Mouse (Mus musculus) neural tube, embryonic 12.5 days (tissue): ENCODE measurements at regions not wholly inside any gene's neighbourhood (a gene's known extent, or its start where the extent isn't known, plus 50 kb on each side); places are given as distances from the start of the nearest gene placed in this dataset.

Experiments
- ATAC-seq: fragments of 200-750 bp; cut with Nextera tagmentation; 2 replicates; pipeline ENCODE4 v1.8.0; 2017; ENCODE audit warnings: low read depth, mild to moderate bottlenecking, moderate TSS enrichment, moderate library complexity; ENCODE audit not compliant: low FRiP score
- H3K27ac ChIP-seq: fragments of 300-500 bp; sonication (generic); 2 replicates; pipeline ENCODE4 v1.5.1; 2016
- H3K27me3 ChIP-seq: fragments of 300-500 bp; sonication (generic); replicated peaks from 2 replicates; pipeline ENCODE4 v1.6.1; 2016; ENCODE audit warnings: mild to moderate bottlenecking
- H3K36me3 ChIP-seq: fragments of 300-500 bp; sonication (generic); 2 replicates; pipeline ENCODE4 v1.6.1; 2016; ENCODE audit warnings: mild to moderate bottlenecking
- H3K4me1 ChIP-seq: fragments of 300-500 bp; sonication (generic); 2 replicates; pipeline ENCODE4 v1.6.1; 2016
- H3K4me2 ChIP-seq: fragments of 300-500 bp; sonication (generic); replicated peaks from 2 replicates; pipeline ENCODE4 v1.6.1; 2016; ENCODE audit warnings: mild to moderate bottlenecking
- H3K4me3 ChIP-seq: fragments of 300-500 bp; sonication (generic); 2 replicates; pipeline ENCODE4 v1.5.1; 2016
- H3K9ac ChIP-seq: fragments of 300-500 bp; sonication (generic); 2 replicates; pipeline ENCODE4 v1.6.1; 2016; ENCODE audit warnings: mild to moderate bottlenecking
- H3K9me3 ChIP-seq: fragments of 300-500 bp; sonication (generic); 2 replicates; pipeline ENCODE4 v1.6.1; 2016; ENCODE audit warnings: mild to moderate bottlenecking
- WGBS: fragments of 180-500 bp; shearing (Covaris S2); methylation state at CpG from one replicate; pipeline ENCODE4 v1.1.7; 2016; 5-methylcytosine and 5-hydroxymethylcytosine counted together

GRCm38 (mm10) chr8:128218886-128219285 lies 139.5 kb upstream of the Nrp1 start:
- WGBS: 90% methylated on average over 2 of the region's 2 CpGs
- no peak overlapping the region for H3K9ac ChIP-seq
- no peak overlapping the region for H3K4me2 ChIP-seq
- H3K4me3 ChIP-seq: no peak overlapping the region
- no peaks in the 10 kb centered on the region for H3K4me1 ChIP-seq
- no peak for ATAC-seq
- H3K27ac ChIP-seq: no peak overlapping the region
- H3K9me3 ChIP-seq: no peaks in the 10 kb centered on the region
- H3K36me3 ChIP-seq: no peaks in the 10 kb centered on the region
- H3K27me3 ChIP-seq: no peaks in the 10 kb centered on the region

- no peaks in the 10 kb centered on the region for H3K4me1 ChIP-seq
These were observed 138.9 kb upstream of the Nrp1 start for GRCm38 (mm10) chr8:128219539-128219938.

GRCm38 (mm10) chr8:128223092-128223491 lies 135.3 kb upstream of the Nrp1 start:
- Histone ChIP-seq H3K4me3 (no peak overlapping the region), H3K9me3 (no peaks in the 10 kb centered on the region), H3K27ac (no peak overlapping the region), H3K36me3 (no peaks in the 10 kb centered on the region), H3K9ac (no peak overlapping the region), H3K27me3 (no peaks in the 10 kb centered on the region), H3K4me1 (no peaks in the 10 kb centered on the region), H3K4me2 (no peak overlapping the region)
- 86% methylated on average over 1 of the region's 1 CpGs for WGBS
- no peak for ATAC-seq

More at GRCm38 (mm10) chr8:128219539-128219938, 138.9 kb upstream of the Nrp1 start:
- H3K9ac ChIP-seq: no peak overlapping the region
- H3K27ac ChIP-seq: no peak overlapping the region
- no peaks in the 10 kb centered on the region for H3K27me3 ChIP-seq
- H3K9me3 ChIP-seq: no peaks in the 10 kb centered on the region
- no peak for ATAC-seq
- no peak overlapping the region for H3K4me3 ChIP-seq
- no peak overlapping the region for H3K4me2 ChIP-seq
- H3K36me3 ChIP-seq: no peaks in the 10 kb centered on the region

GRCm38 (mm10) chr8:128223522-128223921 lies 134.9 kb upstream of the Nrp1 start:
- Histone ChIP-seq H3K27me3 (no peaks in the 10 kb centered on the region), H3K4me1 (no peaks in the 10 kb centered on the region), H3K4me2 (no peak overlapping the region), H3K36me3 (no peaks in the 10 kb centered on the region), H3K27ac (no peak overlapping the region), H3K9ac (no peak overlapping the region), H3K4me3 (no peak overlapping the region), H3K9me3 (no peaks in the 10 kb centered on the region)
- ATAC-seq: no peak

GRCm38 (mm10) chr8:128225123-128225522 lies 133.3 kb upstream of the Nrp1 start:
- Histone ChIP-seq H3K4me1 (no peaks in the 10 kb centered on the region), H3K4me2 (no peak overlapping the region), H3K36me3 (no peaks in the 10 kb centered on the region), H3K27me3 (no peaks in the 10 kb centered on the region), H3K9ac (no peak overlapping the region), H3K27ac (no peak overlapping the region), H3K4me3 (no peak overlapping the region), H3K9me3 (no peaks in the 10 kb centered on the region)
- ATAC-seq: no peak
- WGBS: 98% methylated on average over 2 of the region's 2 CpGs

GRCm38 (mm10) chr8:128235071-128235470 lies 123.3 kb upstream of the Nrp1 start:
- no peak for ATAC-seq
- no peak overlapping the region for H3K4me2 ChIP-seq
- H3K9me3 ChIP-seq: no peaks in the 10 kb centered on the region
- H3K9ac ChIP-seq: no peak overlapping the region
- no peaks in the 10 kb centered on the region for H3K27me3 ChIP-seq
- H3K4me3 ChIP-seq: no peak overlapping the region
- H3K27ac ChIP-seq: no peak overlapping the region
- no peaks in the 10 kb centered on the region for H3K4me1 ChIP-seq
- H3K36me3 ChIP-seq: no peaks in the 10 kb centered on the region
- 66% methylated on average over 11 of the region's 11 CpGs for whole genome bisulfite sequencing

- H3K36me3 ChIP-seq: no peaks in the 10 kb centered on the region
- 74% methylated on average over 5 of the region's 5 CpGs for WGBS
- H3K27me3 ChIP-seq: no peaks in the 10 kb centered on the region
- H3K9ac ChIP-seq: no peak overlapping the region
- no peak for ATAC-seq
- no peaks in the 10 kb centered on the region for H3K9me3 ChIP-seq
- no peak overlapping the region for H3K27ac ChIP-seq
- H3K4me2 ChIP-seq: no peak overlapping the region
- no peaks in the 10 kb centered on the region for H3K4me1 ChIP-seq
- no peak overlapping the region for H3K4me3 ChIP-seq
These were observed 122.9 kb upstream of the Nrp1 start for GRCm38 (mm10) chr8:128235527-128235926.

GRCm38 (mm10) chr8:128236097-128236496 lies 122.3 kb upstream of the Nrp1 start:
- Histone ChIP-seq H3K9me3 (no peaks in the 10 kb centered on the region), H3K4me2 (no peak overlapping the region), H3K27ac (no peak overlapping the region), H3K36me3 (no peaks in the 10 kb centered on the region), H3K4me3 (no peak overlapping the region), H3K27me3 (no peaks in the 10 kb centered on the region), H3K9ac (no peak overlapping the region), H3K4me1 (no peaks in the 10 kb centered on the region)
- ATAC-seq: no peak
- 78% methylated on average over 2 of the region's 2 CpGs for WGBS

- no peaks in the 10 kb centered on the region for H3K27me3 ChIP-seq
- 88% methylated on average over 2 of the region's 2 CpGs for WGBS
- no peak overlapping the region for H3K4me3 ChIP-seq
These were observed 119.5 kb upstream of the Nrp1 start for GRCm38 (mm10) chr8:128238948-128239347.

GRCm38 (mm10) chr8:128239783-128240182 lies 118.6 kb upstream of the Nrp1 start:
- no peaks in the 10 kb centered on the region for H3K9me3 ChIP-seq
- 57% methylated on average over 1 of the region's 1 CpGs for WGBS
- no peak overlapping the region for H3K9ac ChIP-seq
- H3K4me2 ChIP-seq: no peak overlapping the region
- ATAC-seq: no peak
- no peaks in the 10 kb centered on the region for H3K36me3 ChIP-seq
- H3K4me1 ChIP-seq: no peaks in the 10 kb centered on the region
- no peak overlapping the region for H3K27ac ChIP-seq
- H3K27me3 ChIP-seq: no peaks in the 10 kb centered on the region
- H3K4me3 ChIP-seq: no peak overlapping the region

More at GRCm38 (mm10) chr8:128238948-128239347, 119.5 kb upstream of the Nrp1 start:
- no peaks in the 10 kb centered on the region for H3K4me1 ChIP-seq
- H3K4me2 ChIP-seq: no peak overlapping the region
- no peak overlapping the region for H3K9ac ChIP-seq
- no peaks in the 10 kb centered on the region for H3K36me3 ChIP-seq
- H3K27ac ChIP-seq: no peak overlapping the region
- ATAC-seq: no peak
- H3K9me3 ChIP-seq: no peaks in the 10 kb centered on the region

- no peak for ATAC-seq
- no peak overlapping the region for H3K4me3 ChIP-seq
- no peaks in the 10 kb centered on the region for H3K27me3 ChIP-seq
- 90% methylated on average over 1 of the region's 1 CpGs for WGBS
- no peaks in the 10 kb centered on the region for H3K4me1 ChIP-seq
- H3K27ac ChIP-seq: no peak overlapping the region
- no peak overlapping the region for H3K4me2 ChIP-seq
- no peaks in the 10 kb centered on the region for H3K36me3 ChIP-seq
- H3K9me3 ChIP-seq: no peaks in the 10 kb centered on the region
- no peak overlapping the region for H3K9ac ChIP-seq
These were observed 117.2 kb upstream of the Nrp1 start for GRCm38 (mm10) chr8:128241200-128241599.

GRCm38 (mm10) chr8:128242465-128243251 lies 115.7 kb upstream of the Nrp1 start:
- H3K4me2 ChIP-seq: no peak overlapping the region
- ATAC-seq: no peak
- no peaks in the 10 kb centered on the region for H3K4me1 ChIP-seq
- no peaks in the 10 kb centered on the region for H3K9me3 ChIP-seq
- no peak overlapping the region for H3K9ac ChIP-seq
- no peak overlapping the region for H3K4me3 ChIP-seq
- no peak overlapping the region for H3K27ac ChIP-seq
- H3K27me3 ChIP-seq: no peaks in the 10 kb centered on the region
- 92% methylated on average over 3 of the region's 3 CpGs for WGBS
- no peaks in the 10 kb centered on the region for H3K36me3 ChIP-seq

- ATAC-seq: no peak
- no peak overlapping the region for H3K4me3 ChIP-seq
- WGBS: 69% methylated on average over 2 of the region's 2 CpGs
- no peaks in the 10 kb centered on the region for H3K4me1 ChIP-seq
- H3K27me3 ChIP-seq: no peaks in the 10 kb centered on the region
- H3K36me3 ChIP-seq: no peaks in the 10 kb centered on the region
- no peak overlapping the region for H3K4me2 ChIP-seq
- no peak overlapping the region for H3K27ac ChIP-seq
- H3K9me3 ChIP-seq: no peaks in the 10 kb centered on the region
- H3K9ac ChIP-seq: no peak overlapping the region
These were observed 106.7 kb upstream of the Nrp1 start for GRCm38 (mm10) chr8:128251723-128252122.
